In genomic region chr15:81729241-81729791, GRCm38 (mm10) we compare ENCODE assay signal across 8 mouse cellular contexts. TPM values are rescaled to one million over a fixed set of nuclear protein-coding genes. Genes with fewer than 3 reads are reported as not detected.
DNase-seq lines count a peak whose midpoint lies in the region; ATAC-seq and TF ChIP-seq lines count a peak whose summit lies in the region.

No protein-coding gene starts in this region.

- no peak for TF ChIP-seq CTCF in heart, adult 2 months (IDR thresholded peaks at IDR 0.05)
- TF ChIP-seq CTCF in bone marrow macrophage, adult 2 months (IDR thresholded peaks at IDR 0.05; ENCODE audit: low read depth, low read length): no peak
- TF ChIP-seq CTCF in hindbrain, postnatal 0 days (IDR thresholded peaks at IDR 0.05; ENCODE audit: low read depth): no peak

- H3K27ac ChIP-seq in heart, adult 2 months: peak overlapping the region; percentile 68
- H3K27ac ChIP-seq in bone marrow macrophage, adult 2 months (ENCODE audit: insufficient read depth, low read depth, low read length): peak overlapping the region; percentile 3
- H3K27ac ChIP-seq in hindbrain, postnatal 0 days: peak overlapping the region; percentile 79

- peak overlapping the region; percentile 95 for H3K9ac ChIP-seq in heart, adult 2 months (ENCODE audit: low read depth, low read length)
- H3K9ac ChIP-seq in hindbrain, postnatal 0 days (replicated peaks; ENCODE audit: low read length): peak overlapping the region; percentile 71

- ATAC-seq in hindbrain, postnatal 0 days: peak; percentile 60
- peak; percentile 40 for ATAC-seq in megakaryocyte progenitor cell, adult 5-6 weeks (replicated peaks; ENCODE audit: poor library complexity)

- H3K4me1 ChIP-seq in heart, adult 2 months (ENCODE audit: control insufficient read depth, insufficient read depth, low read length): no peaks in the 10 kb centered on the region; the same call in 1 of the 2 replicates
- H3K4me1 ChIP-seq in bone marrow macrophage, adult 2 months (ENCODE audit: control insufficient read depth, insufficient read depth, low read length): peaks cover 6% of the 10 kb centered on the region
- peaks cover 35% of the 10 kb centered on the region for H3K4me1 ChIP-seq in erythroblast, embryonic 14.5 days (ENCODE audit: control insufficient read depth)
- H3K4me1 ChIP-seq in hindbrain, postnatal 0 days (ENCODE audit: insufficient read depth, low read length): peaks cover 9% of the 10 kb centered on the region; the same call in 1 of the 2 replicates

- no peak for TF ChIP-seq POLR2A in heart, adult 2 months (IDR thresholded peaks at IDR 0.05; ENCODE audit: insufficient read depth, low read depth, low read length)
- no peak for TF ChIP-seq POLR2A in bone marrow macrophage, adult 2 months (IDR thresholded peaks at IDR 0.05; ENCODE audit: borderline replicate concordance, low read depth, low read length)

- TF ChIP-seq EP300 in heart, adult 2 months (IDR thresholded peaks at IDR 0.05; ENCODE audit: insufficient read depth, low read depth, low read length): no peak

- H3K4me3 ChIP-seq in heart, adult 2 months: peak overlapping the region; percentile 90
- peak overlapping the region; percentile 93 for H3K4me3 ChIP-seq in bone marrow macrophage, adult 2 months (ENCODE audit: insufficient read depth, low read length)
- peak overlapping the region; percentile 83 for H3K4me3 ChIP-seq in erythroblast, embryonic 14.5 days (replicated peaks)
- H3K4me3 ChIP-seq in hindbrain, postnatal 0 days (ENCODE audit: low read length): peak overlapping the region; percentile 98

- H3K9me3 ChIP-seq in erythroblast, embryonic 14.5 days (ENCODE audit: control insufficient read depth, low read length): no peaks in the 10 kb centered on the region
- H3K9me3 ChIP-seq in hindbrain, postnatal 0 days (ENCODE audit: low read length): no peaks in the 10 kb centered on the region

- peak in 1 of 2 experiments; percentile 20 for DNase-seq in heart, adult 2 months
- no peak for DNase-seq in heart, adult 8-10 months (ENCODE audit: low spot score)
- DNase-seq in hindbrain, postnatal 0 days (ENCODE audit: low spot score): peak; percentile 24
- peak; percentile 68 to 86 for DNase-seq in left cerebral cortex, postnatal 25 days (ENCODE audit: low spot score in 2 of 2)
- peak; percentile 21 to 35 for DNase-seq in spleen, postnatal 14 days (ENCODE audit: low spot score in 2 of 2)

- no peaks in the 10 kb centered on the region for H3K27me3 ChIP-seq in heart, adult 2 months (ENCODE audit: control insufficient read depth, insufficient read depth, low read length)
- H3K27me3 ChIP-seq in erythroblast, embryonic 14.5 days (ENCODE audit: control insufficient read depth): peaks cover 12% of the 10 kb centered on the region
- no peaks in the 10 kb centered on the region for H3K27me3 ChIP-seq in hindbrain, postnatal 0 days (ENCODE audit: insufficient read depth, low read length)

- peaks cover 11% of the 10 kb centered on the region for H3K79me2 ChIP-seq in heart, adult 2 months (replicated peaks; ENCODE audit: control insufficient read depth, insufficient read depth, low read length)

- intact Hi-C loops in heart, adult 2 months (cut with DNase I): no loop called here
- intact Hi-C loops in left cerebral cortex, postnatal 25 days (cut with DNase I): no loop called here

- peak overlapping the region; percentile 97 for H3K4me2 ChIP-seq in hindbrain, postnatal 0 days (ENCODE audit: low read depth, low read length)

- under 1% methylated on average over 49 of the region's 49 CpGs for WGBS in heart, adult 2 months
- WGBS in hindbrain, postnatal 0 days: under 1% methylated on average over 49 of the region's 49 CpGs

- no peaks in the 10 kb centered on the region; the same call in 1 of the 2 replicates for H3K36me3 ChIP-seq in heart, adult 2 months (ENCODE audit: control insufficient read depth, insufficient read depth, low read length)
- H3K36me3 ChIP-seq in erythroblast, embryonic 14.5 days (ENCODE audit: control insufficient read depth): peaks cover 41% of the 10 kb centered on the region
- H3K36me3 ChIP-seq in hindbrain, postnatal 0 days (ENCODE audit: insufficient read depth, low read length): no peaks in the 10 kb centered on the region

RNA-seq across cellular contexts. Expression of gene Zc3h7b, which starts 15.5 kb away (rescaled TPM):
- 10 to 100 TPM; 65.5 to 74.9 TPM for total RNA-seq in heart, adult 2 months (2021)
- polyA plus RNA-seq in heart, adult 2 months (2012; rRNA removed): 30.9 and 35.9 TPM in 2 replicates
- total RNA-seq in heart, adult 8-10 months (2022): 10 to 100 TPM; 61.4 to 72.3 (median 65.5) TPM
- 13.3 and 13.6 TPM in 2 replicates for polyA plus RNA-seq in bone marrow macrophage, adult 2 months (2012; ENCODE audit: insufficient read depth, insufficient read length, missing spikeins)
- 0.78 and 0.85 TPM in 2 replicates for polyA plus RNA-seq in erythroblast, embryonic 14.5 days (2012)
- 136 and 148 TPM in 2 replicates for total RNA-seq in hindbrain, postnatal 0 days (2014; rRNA removed)
- polyA plus RNA-seq in hindbrain, postnatal 0 days (2015; fragmentation: Nextera tagmentation; extraction: Ambion mirVana): 31.4 and 34.5 TPM in 2 replicates
- 100 to 1,000 TPM; 174 to 178 TPM for total RNA-seq in left cerebral cortex, postnatal 25 days (2021)
- 19.3 and 20.5 TPM in 2 replicates for total RNA-seq in megakaryocyte progenitor cell, adult 5-6 weeks (2015)
- total RNA-seq in megakaryocyte progenitor cell, adult 5-6 weeks (2017): 16.0 and 17.8 TPM in 2 replicates

RNA-seq across cellular contexts. Expression of gene Rangap1, which starts 16.0 kb away (rescaled TPM):
- 10 to 100 TPM; 25.7 to 27.3 TPM for total RNA-seq in heart, adult 2 months (2021)
- 14.1 and 19.1 TPM in 2 replicates for polyA plus RNA-seq in heart, adult 2 months (2012; rRNA removed)
- total RNA-seq in heart, adult 8-10 months (2022): 10 to 100 TPM; 25.4 to 28.6 (median 27.1) TPM
- 54.7 and 54.8 TPM in 2 replicates for polyA plus RNA-seq in bone marrow macrophage, adult 2 months (2012; ENCODE audit: insufficient read depth, insufficient read length, missing spikeins)
- 43.1 and 44.2 TPM in 2 replicates for polyA plus RNA-seq in erythroblast, embryonic 14.5 days (2012)
- total RNA-seq in hindbrain, postnatal 0 days (2014; rRNA removed): 147 and 151 TPM in 2 replicates
- 124 and 128 TPM in 2 replicates for polyA plus RNA-seq in hindbrain, postnatal 0 days (2015; fragmentation: Nextera tagmentation; extraction: Ambion mirVana)
- 100 to 1,000 TPM; 210 to 216 TPM for total RNA-seq in left cerebral cortex, postnatal 25 days (2021)
- total RNA-seq in megakaryocyte progenitor cell, adult 5-6 weeks (2015): 44.1 and 46.9 TPM in 2 replicates
- total RNA-seq in megakaryocyte progenitor cell, adult 5-6 weeks (2017): 106 and 129 TPM in 2 replicates

RNA-seq across cellular contexts. Expression of gene Chadl, which starts 32.2 kb away (rescaled TPM):
- total RNA-seq in heart, adult 2 months (2021): 1 to 10 TPM; 1.6 to 1.7 TPM
- polyA plus RNA-seq in heart, adult 2 months (2012; rRNA removed): 1.6 and 2.8 TPM in 2 replicates
- total RNA-seq in heart, adult 8-10 months (2022): 1 to 10 TPM in 3 of 4 experiments, under 1 TPM in 1; 0.66 to 2.6 (median 1.3) TPM
- 0.67 TPM in 1 of 2 replicates, not detected in the other for polyA plus RNA-seq in bone marrow macrophage, adult 2 months (2012; ENCODE audit: insufficient read depth, insufficient read length, missing spikeins)
- polyA plus RNA-seq in erythroblast, embryonic 14.5 days (2012): 0.03 TPM in 1 of 2 replicates, not detected in the other
- 43.1 and 64.4 TPM in 2 replicates for total RNA-seq in hindbrain, postnatal 0 days (2014; rRNA removed)
- 45.1 and 45.6 TPM in 2 replicates for polyA plus RNA-seq in hindbrain, postnatal 0 days (2015; fragmentation: Nextera tagmentation; extraction: Ambion mirVana)
- total RNA-seq in left cerebral cortex, postnatal 25 days (2021): 10 to 100 TPM; 16.2 to 20.7 TPM
- 0.57 and 0.59 TPM in 2 replicates for total RNA-seq in megakaryocyte progenitor cell, adult 5-6 weeks (2015)
- not detected in 2 replicates for total RNA-seq in megakaryocyte progenitor cell, adult 5-6 weeks (2017)

Comparison
In these comparisons a context has a peak if more than half of its experiments do, and no peak if none do; other contexts are left out.
1. H3K27ac ChIP-seq: peak in every context shown above with its lines; median percentile 79 in hindbrain, postnatal 0 days; 68 in heart, adult 2 months; 3 in bone marrow macrophage, adult 2 months.
2. RNA of gene Chadl, which starts 32.2 kb away (total RNA-seq): 43.1 to 64.4 TPM in hindbrain, postnatal 0 days and 16.2 to 20.7 TPM in left cerebral cortex, postnatal 25 days; 1.6 to 1.7 TPM in heart, adult 2 months, 0.66 to 2.6 TPM in heart, adult 8-10 months and 0.57 to 0.59 TPM in megakaryocyte progenitor cell, adult 5-6 weeks; every median in the first group is over 4 times any median in the second.
3. Peak in every context shown above with its lines, with median percentiles within 50 percentile points of each other: H3K4me3 ChIP-seq.